Mouse (Mus musculus) CH12.LX (cell line): ENCODE data around the gene Angptl8. TPM values are rescaled to one million over a fixed set of nuclear protein-coding genes. Genes with fewer than 3 reads are reported as not detected.
"Not testable (repeated sequence)": the region's sequence is repeated elsewhere in the genome, so short reads cannot be mapped to it uniquely, and the experiment has no call there.

Experiments used
- DNase-seq: peaks from one replicate; pipeline ENCODE4 v3.0.0-alpha.2; 2013; ENCODE audit errors: extremely low read depth
- H3K27ac ChIP-seq: 2 replicates; pipeline ENCODE4 v1.5.1; 2012; ENCODE audit warnings: low read depth, mild to moderate bottlenecking, control low read depth, moderate library complexity; ENCODE audit not compliant: insufficient read depth
- H3K27me3 ChIP-seq: replicated peaks from 2 replicates; pipeline ENCODE3; 2012; ENCODE audit warnings: inconsistent platforms
- H3K36me3 ChIP-seq, 2 experiments: replicated peaks in 1 of 2; 2 replicates each; pipeline versions ENCODE3 to v1.6.1; 2012; ENCODE audit warnings: inconsistent platforms in 1 of 2, low read length in 1 of 2, mild to moderate bottlenecking in 1 of 2, mixed read lengths in 1 of 2, moderate library complexity in 1 of 2; ENCODE audit not compliant: control insufficient read depth in 1 of 2, insufficient read depth in 1 of 2
- H3K4me1 ChIP-seq, 2 experiments: 2 replicates each; pipeline ENCODE4 v1.6.1; 2012; ENCODE audit warnings: inconsistent platforms in 1 of 2, moderate library complexity in 1 of 2; ENCODE audit not compliant: insufficient read depth in 2 of 2, control insufficient read depth in 1 of 2
- H3K4me2 ChIP-seq: 2 replicates; pipeline ENCODE4 v1.6.1; 2012; ENCODE audit warnings: low read depth, mild to moderate bottlenecking, control low read depth; ENCODE audit not compliant: poor library complexity, insufficient read depth, severe bottlenecking
- H3K4me3 ChIP-seq, 3 experiments: fragments of 150-350 bp in 1 of 3; sonication (generic) in 1 of 3; replicated peaks in 1 of 3; 2 replicates each; pipeline versions ENCODE3 to v1.5.1; 2011 to 2012; ENCODE audit warnings: low read depth in 2 of 3, low read length in 2 of 3, mild to moderate bottlenecking in 2 of 3, moderate library complexity in 2 of 3, control low read depth in 1 of 3, improper control_type of control experiment in 1 of 3, inconsistent platforms in 1 of 3, mixed read lengths in 1 of 3; ENCODE audit not compliant: poor library complexity in 1 of 3
- H3K79me2 ChIP-seq: replicated peaks from 2 replicates; pipeline ENCODE4 v1.6.1; 2012; ENCODE audit warnings: mild to moderate bottlenecking, moderate library complexity; ENCODE audit not compliant: control insufficient read depth, poor library complexity, insufficient read depth, severe bottlenecking; ENCODE audit errors: extremely low read depth
- H3K9ac ChIP-seq: 2 replicates; pipeline ENCODE4 v1.6.1; 2012; ENCODE audit warnings: low read depth, mild to moderate bottlenecking, control low read depth, moderate library complexity; ENCODE audit not compliant: insufficient read depth
- H3K9me3 ChIP-seq: replicated peaks from 2 replicates; pipeline ENCODE3; 2012; ENCODE audit warnings: low read length, inconsistent platforms, mixed read lengths
- BHLHE40 ChIP-seq: IDR thresholded peaks from 2 replicates; pipeline ENCODE4 v1.6.1; 2011; ENCODE audit warnings: mild to moderate bottlenecking, low read depth, low read length, improper control_type of control experiment
- CTCF ChIP-seq, 2 experiments: IDR thresholded peaks in 1 of 2; conservative IDR thresholded peaks in 1 of 2; 2 replicates each; pipeline ENCODE4 v1.5.1; 2011 to 2012; ENCODE audit warnings: low read depth in 2 of 2, low read length in 2 of 2, improper control_type of control experiment in 1 of 2, inconsistent platforms in 1 of 2, mild to moderate bottlenecking in 1 of 2, moderate library complexity in 1 of 2
- JUND ChIP-seq: conservative IDR thresholded peaks from 2 replicates; pipeline ENCODE4 v1.6.1; 2011; ENCODE audit warnings: low read depth, low read length, improper control_type of control experiment
- MAX ChIP-seq: IDR thresholded peaks from 2 replicates; pipeline ENCODE4 v1.6.1; 2011; ENCODE audit warnings: low read length, improper control_type of control experiment
- POLR2A ChIP-seq: IDR thresholded peaks from 2 replicates; pipeline ENCODE4 v1.6.1; 2011; ENCODE audit warnings: low read depth, mild to moderate bottlenecking, improper control_type of control experiment, low read length
- RAD21 ChIP-seq: IDR thresholded peaks from 2 replicates; pipeline ENCODE4 v1.6.1; 2011; ENCODE audit warnings: low read depth, mild to moderate bottlenecking, low read length, improper control_type of control experiment, moderate library complexity
- SMC3 ChIP-seq: IDR thresholded peaks from 2 replicates; pipeline ENCODE4 v1.6.1; 2011; ENCODE audit warnings: low read depth, low read length, improper control_type of control experiment
- TBP ChIP-seq: conservative IDR thresholded peaks from 2 replicates; pipeline ENCODE4 v1.6.1; 2011; ENCODE audit warnings: low read depth, low read length, improper control_type of control experiment
- TCF12 ChIP-seq: IDR thresholded peaks from 2 replicates; pipeline ENCODE4 v1.6.1; 2014; ENCODE audit warnings: low read depth, mild to moderate bottlenecking, inconsistent platforms, low read length, improper control_type of control experiment
- dilution Hi-C: fragments of 300-500 bp; cut with MboI; formaldehyde crosslinking; loops from 2 replicates; pipeline ENCODE4 v1.14.3; 2020; ENCODE audit warnings: low sequenced_read_pairs; ENCODE audit not compliant: extremely low pct_unique_long_range_greater_than_20kb, extremely low pct_ligation_motif_present
- in situ Hi-C: fragments of 300-500 bp; cut with MboI; formaldehyde crosslinking; loops from 3 replicates; pipeline ENCODE4 v1.14.3; 2019; ENCODE audit warnings: low sequenced_read_pairs, low pct_ligation_motif_present, low pct_unique_long_range_greater_than_20kb, mixed read lengths
- polyA plus RNA-seq: library from polyadenylated mRNA; unstranded; fragments of >175 nt; gene quantifications from 2 replicates; pipeline ENCODE4 v1.2.1, GENCODE M21; 2012; ENCODE audit warnings: low read depth; ENCODE audit not compliant: insufficient read length
- total RNA-seq, 2 experiments: library from RNA; depleted of rRNA; stranded (reverse); fragments of 300-350 nt in 1 of 2; fragments of >200 nt in 1 of 2; gene quantifications; 2 replicates each; pipeline ENCODE4 v1.2.3; 2012 to 2014

The Angptl8 gene
- total RNA-seq (2012; rRNA removed) (not detected in 2 replicates), total RNA-seq (2014; rRNA removed) (not detected in 2 replicates), polyA plus RNA-seq (not detected in 2 replicates)

- TF ChIP-seq POLR2A, result no peak
- H3K36me3 ChIP-seq, result peaks cover 0 to 32% of the 10 kb centered on the region in 2 experiments
- no peaks in the 10 kb centered on the region for H3K4me1 ChIP-seq
- no peak within 1 kb of the TSS for H3K27ac ChIP-seq
- DNase-seq, result no peak
- H3K9me3 ChIP-seq, result no peaks in the 10 kb centered on the region
- in situ Hi-C loops (no loop called here), dilution Hi-C loops (no loop called here)
- H3K4me3 ChIP-seq, result no peak within 1 kb of the TSS
- H3K4me2 ChIP-seq, result no peak within 1 kb of the TSS
- H3K9ac ChIP-seq, result no peak within 1 kb of the TSS
- H3K27me3 ChIP-seq, result no peaks in the 10 kb centered on the region
- no peaks in the 10 kb centered on the region for H3K79me2 ChIP-seq
Measured at GRCm38 (mm10) chr9:21835258-21835912, at the start of gene Angptl8. TSS of gene Angptl8 (plus strand) at chr9:21835510.

GRCm38 (mm10) chr9:21786309-21786708 is 49.0 kb upstream of the Angptl8 start:
- H3K4me2 ChIP-seq, H3K9ac ChIP-seq, DNase-seq, H3K36me3 ChIP-seq, H3K27me3 ChIP-seq, dilution Hi-C loops, H3K4me3 ChIP-seq, in situ Hi-C loops, H3K27ac ChIP-seq, H3K79me2 ChIP-seq, H3K9me3 ChIP-seq, H3K4me1 ChIP-seq: not testable (repeated sequence)

GRCm38 (mm10) chr9:21786906-21787305 is 48.4 kb upstream of the Angptl8 start:
- H3K79me2 ChIP-seq, result no peaks in the 10 kb centered on the region
- no peak for TF ChIP-seq TBP
- peak; percentile 48 to 73 for TF ChIP-seq CTCF (conservative IDR thresholded peaks at IDR 0.05 in 1 of 2, IDR thresholded peaks at IDR 0.05 in 1 of 2; ENCODE audit: low read depth in 2 of 2, low read length in 2 of 2)
- peak; percentile 84 for TF ChIP-seq BHLHE40
- no peak for TF ChIP-seq MAX
- TF ChIP-seq JUND, result no peak
- TF ChIP-seq SMC3, result peak; percentile 73
- TF ChIP-seq TCF12, result 0 out of 2 replicates have a peak, but pooled peaks have one; percentile 17
- TF ChIP-seq RAD21, result peak; percentile 39
- no peak overlapping the region for H3K9ac ChIP-seq
- H3K4me3 ChIP-seq, result no peak overlapping the region
- H3K27ac ChIP-seq, result no peak overlapping the region
- dilution Hi-C loops (no loop called here), in situ Hi-C loops (no loop called here)
- no peaks in the 10 kb centered on the region for H3K9me3 ChIP-seq
- no peaks in the 10 kb centered on the region for H3K36me3 ChIP-seq
- peak; percentile 51 for DNase-seq
- no peaks in the 10 kb centered on the region for H3K27me3 ChIP-seq
- no peak overlapping the region for H3K4me2 ChIP-seq
- H3K4me1 ChIP-seq, result no peaks in the 10 kb centered on the region
